Mouse (Mus musculus) adrenal gland (tissue): Measurements from ENCODE around the gene Ube2o.

Experiments
- intact Hi-C: fragments of 180-260 bp; cut with DNase I; formaldehyde crosslinking; loops from one replicate; pipeline ENCODE4 v1.15.1; 2025
- long read RNA-seq, 2 experiments: library from polyadenylated mRNA; unstranded; transcript quantifications; one replicate each; pipeline ENCODE4 v2.0.0; 2020; ENCODE audit warnings: borderline replicate concordance in 1 of 2; ENCODE audit not compliant: insufficient replicate concordance in 1 of 2

The Ube2o gene
- long read RNA-seq, experiment 1, partial matches to known transcripts: 1 of 5 reads
- long read RNA-seq, experiment 1, other reads (novel, unspliced or antisense): 4 of 5 reads
- long read RNA-seq, experiment 2, partial matches to known transcripts: 4 of 6 reads
- long read RNA-seq, experiment 2, other reads (novel, unspliced or antisense): 2 of 6 reads

DNA sequence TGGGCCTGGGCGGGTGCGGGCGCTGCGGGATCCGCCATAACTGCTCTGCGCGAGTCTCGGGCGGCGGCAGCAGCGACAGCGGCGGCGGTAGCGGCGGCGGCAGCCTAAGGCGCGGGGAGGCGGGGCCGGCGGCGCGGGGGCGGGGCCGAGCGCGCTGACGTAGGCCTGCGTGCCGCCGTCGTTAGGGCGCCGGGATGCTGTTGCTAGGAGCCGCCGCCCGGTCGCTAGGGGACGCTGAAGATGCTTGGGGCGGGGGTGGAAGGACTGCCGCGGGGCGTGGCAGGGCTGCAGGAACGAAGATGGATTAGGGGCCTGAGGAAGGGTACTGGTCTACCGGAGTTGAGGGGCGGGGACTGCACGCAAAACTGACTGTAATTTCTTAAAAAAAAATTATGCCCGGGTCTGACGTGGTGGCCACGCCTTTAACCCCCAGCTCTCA lies at the start of gene Ube2o:
TSS of gene Ube2o (minus strand) at position 72 of the 439 bp plus-strand sequence.
- intact Hi-C loops: no loop called here

DNA sequence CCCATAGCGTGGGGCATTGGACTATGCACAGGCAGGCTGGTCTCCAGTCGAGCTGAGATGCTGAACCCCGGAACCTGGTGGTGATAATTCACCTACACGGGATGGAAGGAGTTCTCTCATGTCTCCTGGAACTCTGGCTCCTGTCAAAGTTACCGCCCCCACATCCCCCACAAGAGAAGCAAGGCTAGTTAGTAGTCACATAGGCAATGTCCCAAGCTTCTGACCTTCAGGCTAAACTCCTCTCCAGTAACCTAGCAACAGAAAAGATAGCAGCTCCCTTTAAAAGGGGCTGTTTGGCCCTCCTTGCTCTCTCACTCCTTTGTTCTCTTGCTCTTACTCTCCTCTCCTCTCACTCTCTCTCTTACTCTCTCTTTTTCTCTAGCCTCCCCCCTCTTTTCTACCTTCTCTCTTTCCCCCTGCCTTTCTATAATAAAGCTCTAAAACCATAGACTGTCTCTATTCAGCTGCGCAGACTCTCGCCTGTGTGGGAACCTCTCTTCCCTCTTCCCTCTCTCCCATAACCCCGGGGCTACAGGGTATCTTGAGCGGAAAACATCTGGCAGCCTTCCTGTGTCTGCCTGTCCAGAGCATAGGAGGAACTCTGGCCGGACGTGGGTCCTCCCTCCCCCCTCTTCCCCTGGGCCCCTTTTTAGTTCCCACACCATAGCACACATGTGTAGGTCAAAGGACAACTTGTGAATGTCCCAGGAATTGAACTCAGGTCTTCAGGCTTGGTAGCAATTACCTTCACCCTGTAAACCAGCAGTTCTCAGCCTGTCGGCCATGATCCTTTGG lies 49.1 kb upstream of the Ube2o start:
- intact Hi-C loops: no loop called here

DNA sequence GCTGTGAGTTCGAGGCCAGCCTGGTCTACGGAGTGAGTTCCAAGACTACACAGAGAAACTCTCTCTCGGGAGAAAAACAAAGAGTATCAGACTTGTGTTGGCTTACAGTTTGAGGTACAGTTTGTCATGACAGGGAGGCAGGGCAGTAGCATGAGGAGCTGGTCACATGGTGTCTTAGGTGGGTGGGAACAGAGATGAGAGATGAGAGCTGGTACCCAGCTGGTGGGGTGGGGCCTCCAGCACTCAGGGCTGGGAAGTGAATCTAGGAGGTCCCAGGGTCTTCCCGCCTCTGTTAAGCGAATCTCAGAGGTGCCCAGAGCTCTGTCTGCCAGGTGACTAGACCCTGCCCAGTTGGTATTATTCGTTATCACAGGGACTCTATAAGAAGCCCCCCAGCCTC lies 48.2 kb upstream of the Ube2o start:
- intact Hi-C loops: loop anchor here (2.0 kb wide), 2 partner anchors 43 to 75 kb away; partner anchors contain the start of gene Aanat

DNA sequence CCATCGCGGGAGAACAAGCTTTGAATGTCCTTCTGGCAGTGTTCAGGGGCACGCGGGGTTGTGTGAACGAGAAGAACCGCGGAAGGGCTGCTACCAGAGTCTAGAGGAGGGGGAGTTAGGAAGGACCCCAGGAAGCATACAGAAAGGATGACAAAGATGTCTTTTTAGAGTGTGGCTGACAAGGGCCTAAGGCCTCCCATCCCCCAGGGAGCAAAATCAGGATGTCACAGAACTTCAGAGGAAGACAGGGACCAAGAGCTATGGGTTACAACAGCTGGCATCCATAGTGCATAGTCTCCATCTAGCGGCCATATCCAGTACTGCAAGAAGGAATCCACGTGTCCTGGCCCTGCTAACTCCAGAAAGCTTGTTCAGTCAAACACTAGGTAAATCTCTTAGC lies 47.5 kb upstream of the Ube2o start:
- intact Hi-C loops: loop anchor here (2.0 kb wide), 2 partner anchors 42 to 74 kb away; partner anchors contain the start of gene Aanat

DNA sequence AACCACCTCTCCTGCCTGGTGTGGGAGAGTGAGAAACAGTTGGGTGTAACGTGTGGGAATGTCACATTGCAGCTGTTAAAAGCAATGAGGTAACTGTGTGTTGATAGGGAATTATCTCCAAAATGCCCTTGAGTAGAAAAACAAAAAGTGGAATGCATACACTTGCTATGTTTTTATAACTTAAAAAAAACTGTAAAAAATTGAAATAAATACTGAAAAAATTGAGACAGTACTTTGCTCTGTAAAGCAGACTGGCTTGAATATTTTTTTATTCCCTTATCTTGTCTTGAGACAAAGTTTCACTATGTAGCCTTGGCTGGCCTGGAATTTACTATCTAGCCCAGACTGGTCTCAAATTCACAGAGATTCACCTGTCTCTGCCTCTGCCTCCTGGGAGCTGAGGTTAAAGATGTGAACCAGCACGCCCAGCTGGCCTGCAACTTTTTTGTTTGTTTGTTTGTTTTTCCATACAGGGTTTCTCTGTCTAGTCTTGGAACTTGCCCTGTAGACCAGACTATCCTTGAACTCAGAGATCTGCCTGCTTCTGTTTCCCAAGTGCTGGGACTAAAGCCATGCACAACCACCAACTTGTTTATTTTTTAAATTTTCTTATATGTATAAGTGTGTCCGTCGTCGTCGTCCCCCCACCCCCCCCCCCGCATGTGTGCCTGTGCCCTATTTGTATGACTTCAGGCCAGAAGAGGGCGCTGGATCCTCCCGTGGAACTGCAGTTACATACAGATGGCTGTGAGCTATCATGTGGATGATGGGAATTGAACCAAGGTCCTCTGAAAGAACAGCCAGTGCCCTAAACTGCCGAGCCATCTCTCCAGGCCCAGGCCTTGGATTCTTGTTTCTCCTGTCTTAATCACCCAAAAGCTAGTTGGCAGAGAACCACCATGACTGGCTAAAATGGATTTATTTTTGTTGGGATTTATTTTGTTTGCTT lies 46.1 kb upstream of the Ube2o start:
- intact Hi-C loops: loop anchor here (2.0 kb wide), 2 partner anchors 41 to 73 kb away; partner anchors contain the start of gene Aanat

DNA sequence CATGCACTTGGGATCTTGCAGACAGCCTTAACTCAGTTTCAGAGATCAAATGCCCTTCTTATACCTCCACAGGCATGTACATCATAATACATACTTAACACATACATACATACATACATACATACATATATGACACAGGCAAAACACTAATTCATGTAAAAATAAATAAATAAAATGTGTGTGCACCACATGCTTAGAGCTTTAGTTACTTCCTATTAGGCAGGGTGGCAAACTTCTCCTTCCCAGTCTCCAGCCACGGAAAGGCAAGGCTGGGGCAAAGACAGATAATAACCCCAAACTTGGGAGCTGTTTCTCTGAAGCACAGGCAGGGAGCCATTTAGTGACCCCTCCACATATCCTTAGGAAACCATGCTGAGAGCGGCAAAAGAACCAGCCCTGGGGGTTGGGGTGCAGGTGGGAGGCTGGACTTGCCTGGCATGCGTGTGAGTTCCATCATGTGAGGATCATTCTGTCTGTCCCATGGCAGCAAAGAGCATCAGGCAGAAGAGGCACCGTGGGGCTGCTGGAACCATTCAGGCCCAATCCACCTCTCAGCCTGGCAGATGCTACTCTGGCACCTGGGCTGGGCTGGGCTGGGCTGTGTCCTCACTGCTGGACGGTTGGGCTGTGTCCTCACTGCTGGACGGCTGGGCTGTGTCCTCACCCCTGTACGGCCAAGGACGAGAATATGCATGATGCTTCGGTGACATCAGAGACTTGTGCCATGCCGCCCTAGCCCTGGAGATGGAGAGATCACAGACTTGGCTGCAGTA lies 45.2 kb upstream of the Ube2o start, which contains the start of gene Rhbdf2:
TSS of gene Rhbdf2 (minus strand) at position 721 of the 773 bp plus-strand sequence.
- intact Hi-C loops: no loop called here

DNA sequence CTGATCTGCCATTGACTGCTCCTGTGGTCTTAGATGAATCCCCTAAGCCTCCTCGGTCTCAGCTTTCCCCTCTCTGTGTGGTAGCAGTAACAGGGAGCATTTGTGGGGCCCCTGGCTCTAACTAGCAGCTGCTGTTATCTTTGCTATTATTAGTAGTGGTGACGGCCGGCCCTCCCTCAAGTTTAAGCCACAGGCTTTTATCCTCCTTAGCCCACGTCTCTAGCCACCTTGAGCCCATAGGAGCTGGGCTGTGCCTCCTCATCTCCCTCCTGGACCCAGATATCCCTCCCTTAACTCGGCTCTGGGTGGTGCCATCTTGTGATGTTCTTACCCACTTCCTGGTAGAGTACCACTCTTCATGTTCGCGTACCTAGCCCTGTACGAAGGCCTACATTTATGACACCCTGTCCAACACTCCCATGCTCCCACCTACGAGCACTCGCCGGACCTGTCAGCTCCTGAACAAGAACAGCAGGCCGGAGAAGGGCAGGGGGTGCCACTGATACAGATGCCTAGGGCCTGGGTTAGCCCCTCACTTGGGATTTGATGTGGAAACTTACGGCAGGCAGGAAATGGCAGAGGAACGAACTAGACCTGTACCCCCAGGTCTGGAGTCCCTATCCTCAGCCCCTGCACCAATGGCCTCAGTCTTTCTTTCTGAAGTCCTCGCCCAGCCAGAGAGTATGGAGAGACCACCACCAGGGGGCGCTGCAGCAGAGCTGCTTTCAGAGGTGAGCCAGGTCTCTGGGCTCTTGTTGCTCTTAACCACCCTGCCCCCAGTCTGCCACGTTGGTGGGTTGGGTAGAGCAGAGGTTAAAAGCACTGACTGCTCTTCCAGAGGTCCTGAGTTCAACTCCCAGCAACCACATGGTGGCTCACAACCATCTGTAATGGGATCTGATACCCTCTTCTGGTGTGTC lies 44.1 kb upstream of the Ube2o start:
- intact Hi-C loops: no loop called here

DNA sequence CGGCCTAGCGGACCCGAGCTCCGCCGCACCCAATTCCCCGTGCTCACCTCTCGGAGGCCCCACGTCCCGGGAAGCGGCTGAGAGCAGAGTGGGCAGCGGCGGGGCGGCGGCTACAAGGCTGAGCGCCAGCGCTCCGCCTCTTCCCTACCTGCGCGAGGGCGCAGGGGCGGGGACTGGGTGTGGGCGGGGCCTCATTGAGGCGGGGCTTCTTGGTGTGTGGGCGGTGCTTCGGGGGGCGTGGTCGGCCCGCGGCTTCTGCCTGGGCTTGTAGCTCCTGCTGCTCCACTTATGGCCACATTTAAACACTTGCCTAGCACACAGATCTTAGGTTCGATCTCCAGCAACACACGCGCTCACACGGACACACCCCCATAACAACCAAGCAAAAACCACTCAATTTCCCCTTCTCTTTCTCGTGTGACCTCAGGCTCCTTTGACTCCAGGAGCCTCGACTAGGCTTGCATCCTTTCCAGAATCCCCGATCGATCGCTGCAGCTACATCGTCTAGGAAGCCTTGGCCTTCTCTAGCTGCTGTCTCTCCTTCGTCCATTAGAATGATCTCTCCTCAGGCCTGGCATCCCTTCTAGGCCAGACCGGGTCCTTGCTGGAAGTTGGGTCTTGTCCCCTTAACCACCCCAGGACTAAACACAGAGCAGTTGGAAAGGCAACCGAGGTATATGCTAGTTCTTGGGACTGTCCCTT lies 43.0 kb upstream of the Ube2o start:
- intact Hi-C loops: no loop called here

DNA sequence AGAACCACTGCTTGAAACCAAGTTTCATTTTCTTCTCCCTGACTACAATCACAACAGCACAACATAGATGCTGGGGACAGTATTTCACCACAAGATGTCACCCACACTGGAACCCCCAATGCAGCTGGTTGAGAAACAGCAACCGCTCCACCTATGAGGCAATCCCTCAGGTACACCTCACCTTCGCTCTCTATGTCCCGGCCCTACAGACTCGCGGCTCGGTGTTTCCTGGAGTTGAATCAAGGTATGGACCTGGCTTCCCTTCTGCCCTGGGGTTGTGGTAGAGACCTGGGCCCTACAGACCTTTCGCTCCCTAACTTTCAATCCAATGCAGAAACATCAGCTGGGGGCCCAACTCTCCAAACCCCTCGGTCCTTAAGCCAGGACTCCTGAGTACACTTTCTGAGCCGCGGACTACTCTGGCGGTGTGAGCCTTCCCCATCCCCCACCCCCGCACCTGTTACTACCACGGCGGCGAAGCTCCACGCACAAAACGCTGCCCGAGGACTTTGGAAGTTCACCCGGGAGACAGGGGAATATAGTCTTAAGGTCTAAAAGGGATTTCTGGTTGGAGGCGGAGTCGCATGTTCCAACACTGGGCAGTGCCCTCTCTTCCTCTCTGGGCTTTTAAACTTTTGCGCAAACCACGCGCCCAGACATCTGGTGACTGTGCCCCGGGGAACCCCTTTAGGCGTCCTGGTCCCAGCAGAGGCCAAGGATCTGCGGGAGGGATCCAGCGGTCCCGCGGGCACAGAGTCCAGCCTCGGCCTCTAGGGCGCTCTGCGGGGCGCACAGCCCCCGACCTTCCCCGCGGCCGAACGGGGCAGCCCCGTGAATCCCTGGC lies 42.3 kb upstream of the Ube2o start:
- intact Hi-C loops: no loop called here

DNA sequence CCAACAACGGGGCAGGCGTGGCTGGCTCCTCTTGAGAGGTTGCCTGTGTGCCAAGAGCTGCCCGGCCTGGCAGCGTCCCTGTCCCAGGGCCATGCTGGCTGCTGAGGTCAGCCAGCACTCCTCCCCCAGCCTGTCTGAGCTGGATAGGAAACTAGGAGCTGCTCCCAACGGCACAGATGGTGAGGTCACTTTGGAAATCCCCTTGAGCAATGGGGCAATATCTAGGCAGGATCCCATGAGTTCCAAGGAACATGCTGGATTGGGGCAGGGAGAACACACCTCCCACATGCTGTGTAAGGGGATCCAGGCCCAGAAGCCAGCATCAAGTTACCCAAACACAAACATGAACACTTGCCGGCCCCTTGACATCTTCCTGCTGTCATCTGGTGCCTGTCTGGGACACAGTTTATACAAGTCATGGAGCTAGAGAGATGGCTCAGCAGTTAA lies 40.0 kb upstream of the Ube2o start:
- intact Hi-C loops: no loop called here

DNA sequence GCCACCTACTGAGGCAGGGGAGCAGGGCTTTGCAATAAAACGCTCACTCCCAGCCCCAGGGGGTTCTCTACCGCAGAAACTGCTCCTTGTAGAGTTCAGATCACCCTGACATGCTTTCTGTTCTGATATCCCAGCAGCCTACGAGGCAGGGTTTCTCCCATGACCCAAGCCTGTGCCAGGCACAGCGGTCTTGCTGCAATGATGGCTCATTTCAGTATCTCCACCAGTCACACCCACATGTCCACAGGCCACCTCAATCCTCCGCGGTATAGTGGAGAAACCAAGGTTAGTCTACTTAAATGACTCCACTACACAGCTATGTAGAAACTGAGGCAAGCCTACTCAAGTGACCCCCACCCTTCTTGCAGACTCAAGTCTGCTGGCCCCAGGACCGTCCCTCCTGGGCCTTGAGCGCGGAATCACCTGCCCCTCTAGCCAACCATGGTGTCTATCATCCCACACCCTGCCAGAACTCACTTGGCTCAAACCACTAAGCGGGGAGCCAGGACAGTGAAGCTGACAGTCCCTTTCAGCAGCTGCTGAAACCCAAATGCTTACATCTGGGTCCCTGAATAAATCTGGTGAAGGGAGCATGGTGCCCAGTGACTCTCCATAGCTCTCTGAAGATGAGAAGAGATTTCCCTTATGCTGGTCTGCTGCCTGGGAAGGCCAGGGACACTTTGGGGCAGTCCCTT lies 39.5 kb upstream of the Ube2o start:
- intact Hi-C loops: no loop called here

DNA sequence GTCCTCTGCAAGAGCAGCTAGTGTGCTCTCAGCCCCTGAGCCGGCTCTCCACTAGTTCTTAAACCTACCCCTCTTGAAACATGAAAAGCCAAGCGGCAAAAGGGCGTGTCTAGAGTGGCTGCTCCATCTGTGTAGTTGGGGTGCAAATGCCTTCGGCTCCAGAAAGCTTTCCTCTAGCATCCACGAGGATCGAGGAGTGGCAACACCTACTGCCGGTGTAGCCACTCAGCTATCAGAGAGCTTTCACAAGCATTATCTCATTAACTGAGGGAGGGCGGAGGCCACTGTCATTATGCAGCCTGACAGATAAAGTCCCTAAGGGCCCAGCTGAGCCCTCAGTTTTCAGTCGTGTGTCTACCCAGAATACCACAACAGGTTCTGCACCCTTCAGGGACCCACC lies 38.8 kb upstream of the Ube2o start:
- intact Hi-C loops: no loop called here

DNA sequence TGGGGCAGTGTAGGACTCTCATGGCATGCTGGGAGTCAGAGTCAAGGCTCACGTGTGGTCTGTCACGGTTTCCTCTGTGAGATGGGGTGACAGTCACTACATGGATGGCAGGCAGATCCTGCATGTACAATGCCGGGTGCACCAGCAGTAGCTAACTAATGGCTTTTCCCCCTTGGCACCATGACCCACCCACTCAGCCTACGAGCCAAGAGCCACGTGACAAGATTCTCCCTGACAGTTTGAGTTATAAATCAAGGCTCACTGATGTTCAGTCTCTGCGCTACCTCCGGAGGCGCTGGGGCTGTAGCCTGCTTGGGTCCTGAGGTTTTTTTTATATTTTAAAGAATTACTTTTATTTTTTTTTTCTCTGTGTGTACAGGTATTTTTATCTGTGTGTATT lies 38.3 kb upstream of the Ube2o start:
- intact Hi-C loops: no loop called here

DNA sequence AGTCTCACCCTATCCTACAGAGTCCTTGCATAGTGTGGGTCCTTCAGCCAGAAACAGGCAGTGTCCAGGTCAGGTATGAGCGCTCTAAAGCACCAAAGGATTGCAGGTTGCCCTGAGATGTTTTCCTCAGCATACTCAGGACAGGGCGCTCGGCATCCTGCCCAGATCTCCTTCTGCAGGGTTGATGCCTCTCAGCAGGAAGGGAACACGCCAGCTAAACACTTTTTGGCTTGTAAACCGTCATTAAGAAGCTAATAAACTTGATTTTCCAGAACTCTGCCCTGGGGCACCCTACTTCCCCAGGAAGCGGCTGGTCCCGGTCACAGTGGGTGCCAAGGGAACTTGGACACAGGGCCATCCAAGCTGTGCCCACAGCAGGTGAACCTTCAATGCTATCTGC lies 37.9 kb upstream of the Ube2o start:
- intact Hi-C loops: no loop called here

DNA sequence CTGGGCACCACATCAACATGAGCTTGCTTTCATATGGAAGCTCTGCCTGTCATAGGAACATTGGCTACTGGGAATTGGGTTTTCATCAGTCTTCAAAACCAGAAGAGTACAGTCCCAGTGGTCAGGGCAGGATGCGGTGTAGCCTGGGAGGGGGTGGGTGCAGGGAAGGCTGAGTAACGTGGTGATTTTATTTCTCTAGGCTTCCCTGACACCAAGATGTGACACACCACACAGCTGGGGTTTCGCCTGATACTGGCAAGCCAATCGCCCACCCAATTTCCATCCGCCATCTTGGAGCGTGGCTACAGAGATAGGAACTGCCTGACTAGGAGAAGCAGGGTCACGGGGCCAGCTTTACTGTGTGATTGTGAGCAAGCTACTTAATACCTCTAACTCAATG lies 37.4 kb upstream of the Ube2o start:
- intact Hi-C loops: no loop called here

DNA sequence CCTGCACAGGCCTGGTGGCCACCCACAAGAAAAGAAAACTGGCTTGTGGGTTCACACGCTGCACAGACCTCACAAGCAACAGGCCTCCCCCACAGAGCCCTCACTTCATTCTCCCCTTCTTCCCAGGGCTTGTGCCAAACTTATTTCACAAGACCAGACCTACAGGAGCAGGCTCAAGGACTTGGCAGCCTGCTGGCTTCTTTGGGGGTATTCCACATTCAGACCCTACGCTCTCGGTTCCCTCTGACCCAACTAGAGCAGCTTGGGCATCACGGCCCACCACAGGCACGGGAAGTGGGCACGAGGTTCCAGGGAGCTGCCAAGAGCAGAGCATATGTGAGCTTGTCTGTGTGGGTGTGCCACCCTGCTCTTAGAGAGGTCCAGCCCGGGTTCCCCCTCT lies 36.4 kb upstream of the Ube2o start:
- intact Hi-C loops: no loop called here

DNA sequence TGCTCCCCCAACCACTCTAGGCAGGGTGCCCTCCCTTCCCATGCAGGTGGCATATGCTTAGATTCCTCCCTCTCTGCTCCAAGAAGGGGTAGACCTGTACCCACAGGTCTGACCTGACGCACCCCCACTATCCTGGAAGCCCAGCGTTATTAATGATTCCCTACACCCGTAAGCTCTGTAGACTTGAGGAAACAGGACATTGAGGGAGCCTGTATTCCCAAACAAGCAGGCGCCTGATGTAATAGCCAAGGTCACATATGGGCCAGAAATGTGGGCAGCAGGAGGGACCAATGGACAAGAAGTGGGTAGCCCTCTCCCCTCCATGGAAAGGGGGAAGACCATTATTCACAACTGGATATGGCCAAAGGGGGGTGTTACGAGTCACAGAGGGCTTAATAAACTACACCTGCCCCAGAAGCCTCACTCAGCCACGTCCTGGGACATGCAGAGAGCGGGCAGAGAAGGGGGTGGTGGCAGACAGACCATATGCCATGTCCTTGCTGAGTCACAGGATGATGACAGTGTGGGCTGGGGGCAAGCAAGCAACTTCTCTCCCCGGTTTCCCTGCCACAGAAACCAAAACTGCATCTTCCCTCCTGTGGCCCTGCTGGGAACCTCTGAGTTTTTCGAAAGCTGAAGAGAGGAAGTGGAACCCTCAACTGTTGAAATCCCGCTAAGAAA lies 35.3 kb upstream of the Ube2o start:
- intact Hi-C loops: no loop called here
